Mouse (Mus musculus): ENCODE data around the gene Fgr.

The Fgr gene

GRCm38 (mm10) chr4:133049071-133049920, 75.4 kb downstream of the Fgr start:
- CTCF ChIA-PET: interaction anchor here (1.2 to 1.3 kb wide), 2 partner anchors 21 to 35 kb away, joined by 3 to 4 read pairs; no protein-coding TSS in a partner anchor

- CTCF ChIA-PET: interaction anchor here (0.6 to 1.3 kb wide), 4 partner anchors 20 to 42 kb away, joined by 3 to 4 read pairs (median 3); no protein-coding TSS in a partner anchor
Measured at GRCm38 (mm10) chr4:133050196-133050836, 76.4 kb downstream of the Fgr start.

GRCm38 (mm10) chr4:133050837-133051549, 77.1 kb downstream of the Fgr start:
- CTCF ChIA-PET: interaction anchor here (1.1 kb wide), 1 partner anchor 42 kb away, joined by 3 read pairs; no protein-coding TSS in a partner anchor

GRCm38 (mm10) chr4:133051550-133051865, 77.6 kb downstream of the Fgr start:
- CTCF ChIA-PET: no interaction called here

Measured in spleen, embryonic (tissue).